Mouse (Mus musculus) hindbrain, embryonic 16.5 days (tissue): Measurements from ENCODE around the gene Pigb. TPM values are rescaled to one million over a fixed set of nuclear protein-coding genes. Genes with fewer than 3 reads are reported as not detected.

Experiments used
- ATAC-seq: fragments of 200-750 bp; cut with Nextera tagmentation; 2 replicates; pipeline ENCODE4 v1.8.0; 2017; ENCODE audit warnings: moderate TSS enrichment, moderate library complexity
- H3K27ac ChIP-seq: fragments of 300-500 bp; sonication (generic); 2 replicates; pipeline ENCODE4 v1.5.1; 2014; ENCODE audit warnings: low read depth, mild to moderate bottlenecking, control low read depth, low read length, moderate library complexity
- H3K27me3 ChIP-seq: fragments of 300-500 bp; sonication (generic); replicated peaks from 2 replicates; pipeline ENCODE4 v1.6.1; 2014; ENCODE audit warnings: low read length; ENCODE audit not compliant: control insufficient read depth, insufficient read depth
- H3K36me3 ChIP-seq: fragments of 300-500 bp; sonication (generic); 2 replicates; pipeline ENCODE4 v1.6.1; 2014; ENCODE audit warnings: mild to moderate bottlenecking, low read length, moderate library complexity, mixed read lengths; ENCODE audit not compliant: control insufficient read depth, insufficient read depth
- H3K4me1 ChIP-seq: fragments of 300-500 bp; sonication (generic); 2 replicates; pipeline ENCODE4 v1.6.1; 2014; ENCODE audit warnings: low read depth, low read length; ENCODE audit not compliant: control insufficient read depth, insufficient read depth
- H3K4me2 ChIP-seq: fragments of 300-500 bp; sonication (generic); 2 replicates; pipeline ENCODE4 v1.6.1; 2014; ENCODE audit warnings: mild to moderate bottlenecking, low read length, control low read depth, moderate library complexity
- H3K4me3 ChIP-seq: fragments of 300-500 bp; sonication (generic); 2 replicates; pipeline ENCODE4 v1.5.1; 2014; ENCODE audit warnings: mild to moderate bottlenecking, low read length, control low read depth, moderate library complexity
- H3K9ac ChIP-seq: fragments of 300-500 bp; sonication (generic); 2 replicates; pipeline ENCODE4 v1.6.1; 2014; ENCODE audit warnings: low read depth, mild to moderate bottlenecking, control low read depth, low read length, moderate library complexity
- H3K9me3 ChIP-seq: fragments of 300-500 bp; sonication (generic); 2 replicates; pipeline ENCODE4 v1.6.1; 2014; ENCODE audit warnings: mild to moderate bottlenecking, low read length, moderate library complexity; ENCODE audit not compliant: control insufficient read depth
- WGBS: fragments of 180-500 bp; shearing (Covaris S2); extraction: QIAGEN DNeasy Blood & Tissue Kit; methylation state at CpG from one replicate; pipeline ENCODE4 v1.1.7; 2014; 5-methylcytosine and 5-hydroxymethylcytosine counted together
- polyA plus RNA-seq: library from polyadenylated mRNA; unstranded; fragments of >200 nt; fragmentation: Nextera tagmentation; extraction: Ambion mirVana; gene quantifications from 2 replicates; pipeline ENCODE4 v1.2.1, GENCODE M21; 2015

Pigb gene
- polyA plus RNA-seq, 1 experiment from 2014 or later, result 14.6 TPM

GRCm38 (mm10) chr9:72987703-72988102 is 52.5 kb downstream of the Pigb start:
- Histone ChIP-seq H3K27ac (no peak overlapping the region), H3K4me1 (peaks cover 17% of the 10 kb centered on the region), H3K4me2 (no peak overlapping the region), H3K27me3 (no peaks in the 10 kb centered on the region), H3K9me3 (no peaks in the 10 kb centered on the region), H3K9ac (no peak overlapping the region), H3K4me3 (no peak overlapping the region), H3K36me3 (no peaks in the 10 kb centered on the region)
- 73% methylated on average over 3 of the region's 3 CpGs for WGBS
- ATAC-seq, result no peak

DNA sequence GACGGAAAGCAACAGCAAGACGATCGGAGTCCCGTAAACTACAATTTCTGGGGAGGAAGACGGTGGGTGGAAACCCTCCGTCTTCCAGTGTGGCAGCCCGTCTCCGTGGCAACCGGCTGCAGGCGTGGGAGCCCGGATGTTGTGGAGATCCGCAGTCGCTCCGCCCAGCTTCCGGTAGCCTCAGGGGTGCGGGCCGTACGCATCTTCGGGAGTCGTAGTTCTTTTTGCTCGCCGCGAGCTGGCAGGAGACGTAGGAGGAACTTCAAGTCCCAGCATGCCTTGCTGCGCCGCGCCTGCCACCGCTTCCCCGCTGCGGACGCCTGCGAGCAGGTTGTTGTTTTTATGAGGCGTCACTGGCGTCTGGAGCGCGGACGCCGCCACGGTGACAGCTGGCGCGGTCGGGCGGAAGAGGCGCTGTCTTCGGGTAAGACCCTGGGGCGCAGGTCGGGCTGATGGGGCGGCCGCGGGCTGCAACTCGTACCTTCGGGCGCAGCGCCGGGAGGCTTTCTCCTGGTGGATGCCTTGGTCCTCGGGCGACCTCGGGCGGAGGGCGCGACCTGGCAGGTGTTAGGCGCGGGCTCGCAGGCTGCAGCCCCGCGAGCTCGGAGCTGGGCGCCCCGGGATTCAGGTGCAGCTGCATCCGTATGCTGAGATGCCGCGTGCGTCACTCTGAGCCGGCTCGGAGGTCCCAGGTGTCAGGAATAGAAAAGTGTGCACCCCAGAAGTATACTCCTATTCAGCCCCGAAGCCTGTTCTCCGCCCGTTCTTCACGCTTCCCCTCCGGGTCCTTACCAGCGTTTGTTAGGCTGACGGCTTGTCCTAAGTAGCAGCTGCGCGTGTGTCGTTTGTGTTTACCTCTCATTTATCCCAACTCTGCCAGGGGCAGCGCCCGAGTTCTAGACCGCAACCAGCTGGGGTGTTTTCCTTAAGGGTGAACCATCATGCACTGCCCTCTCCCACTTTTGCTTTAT is 54.6 kb downstream of the Pigb start, which contains the start of the genes Ccpg1os and Ccpg1:
Gene Ccpg1os (minus strand): TSS at position 133 of the 971 bp plus-strand sequence.
Gene Ccpg1 (plus strand): TSS at position 180 of the 971 bp plus-strand sequence.
- Histone ChIP-seq H3K36me3 (no peaks in the 10 kb centered on the region), H3K27me3 (no peaks in the 10 kb centered on the region), H3K4me2 (peak within 1 kb of the TSS; percentile 88), H3K9me3 (no peaks in the 10 kb centered on the region), H3K9ac (peak within 1 kb of the TSS; percentile 91), H3K4me3 (peak within 1 kb of the TSS; percentile 98), H3K27ac (peak within 1 kb of the TSS; percentile 91), H3K4me1 (peaks cover 17% of the 10 kb centered on the region)
- WGBS, result under 1% methylated on average over 70 of the region's 88 CpGs
- ATAC-seq, result peak; percentile 100

GRCm38 (mm10) chr9:72983066-72983465 is 57.1 kb downstream of the Pigb start:
- no peak overlapping the region for H3K4me3 ChIP-seq
- ATAC-seq, result no peak
- WGBS, result 69% methylated on average over 2 of the region's 2 CpGs

DNA sequence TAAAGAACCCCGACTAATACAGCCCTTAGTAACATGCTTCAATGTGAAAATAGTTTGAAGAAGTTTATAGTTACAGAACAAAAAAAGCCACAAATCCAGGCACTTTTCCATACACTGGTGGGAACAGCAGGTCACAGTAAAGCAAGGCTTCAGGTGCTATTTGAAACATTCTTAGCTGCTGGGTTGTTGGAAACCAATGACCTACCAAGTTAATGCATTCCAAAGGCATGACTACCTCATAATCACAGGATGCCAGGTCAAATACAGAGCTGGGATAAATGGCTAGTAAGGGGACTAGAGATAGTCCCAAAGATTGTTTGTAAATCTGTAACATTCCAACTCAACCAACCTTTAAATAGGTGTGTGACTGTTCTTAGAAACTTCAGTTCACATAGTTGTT is 64.9 kb downstream of the Pigb start:
- no peak overlapping the region for H3K4me2 ChIP-seq
- no peak overlapping the region for H3K9ac ChIP-seq
- no peak overlapping the region for H3K27ac ChIP-seq
- H3K4me3 ChIP-seq, result no peak overlapping the region
- no peaks in the 10 kb centered on the region for H3K36me3 ChIP-seq
- no peaks in the 10 kb centered on the region for H3K27me3 ChIP-seq
- WGBS, result 95% methylated on average over 1 of the region's 1 CpGs
- no peaks in the 10 kb centered on the region for H3K9me3 ChIP-seq
- ATAC-seq, result no peak
- H3K4me1 ChIP-seq, result no peaks in the 10 kb centered on the region

More at GRCm38 (mm10) chr9:72983066-72983465, 57.1 kb downstream of the Pigb start:
- Histone ChIP-seq H3K27me3 (no peaks in the 10 kb centered on the region), H3K4me2 (no peak overlapping the region), H3K9ac (no peak overlapping the region), H3K4me1 (peaks cover 17% of the 10 kb centered on the region), H3K36me3 (no peaks in the 10 kb centered on the region), H3K9me3 (no peaks in the 10 kb centered on the region), H3K27ac (no peak overlapping the region)

DNA sequence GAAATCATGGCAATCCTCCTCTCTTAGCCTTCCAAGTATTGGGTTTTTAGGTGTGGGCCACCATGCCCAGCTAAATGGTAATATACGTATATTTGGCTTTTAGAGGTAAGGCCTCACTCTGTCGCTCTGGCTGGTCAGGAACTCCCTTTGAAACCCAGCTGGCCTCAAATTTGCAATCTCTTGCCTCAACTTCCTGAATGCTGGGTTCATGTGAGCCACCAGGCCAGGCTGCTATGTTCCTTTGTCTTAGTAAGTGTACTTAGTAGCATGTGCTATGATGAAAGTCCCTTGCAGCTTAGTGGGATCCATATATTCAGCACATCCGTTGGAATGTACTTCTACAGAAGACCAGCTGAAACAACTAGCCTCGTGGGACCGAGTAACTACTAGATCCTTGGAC is 65.4 kb downstream of the Pigb start:
- Histone ChIP-seq H3K27ac (no peak overlapping the region), H3K4me3 (no peak overlapping the region), H3K9me3 (no peaks in the 10 kb centered on the region), H3K9ac (no peak overlapping the region), H3K4me1 (no peaks in the 10 kb centered on the region), H3K36me3 (no peaks in the 10 kb centered on the region), H3K27me3 (no peaks in the 10 kb centered on the region), H3K4me2 (no peak overlapping the region)
- 96% methylated on average over 5 of the region's 5 CpGs for WGBS
- ATAC-seq, result no peak

GRCm38 (mm10) chr9:72972984-72973383 is 67.2 kb downstream of the Pigb start:
- H3K4me3 ChIP-seq, result no peak overlapping the region
- no peaks in the 10 kb centered on the region for H3K27me3 ChIP-seq
- H3K36me3 ChIP-seq, result no peaks in the 10 kb centered on the region
- ATAC-seq, result no peak
- H3K27ac ChIP-seq, result no peak overlapping the region
- H3K4me1 ChIP-seq, result no peaks in the 10 kb centered on the region
- H3K9ac ChIP-seq, result no peak overlapping the region
- H3K4me2 ChIP-seq, result no peak overlapping the region
- no peaks in the 10 kb centered on the region for H3K9me3 ChIP-seq

DNA sequence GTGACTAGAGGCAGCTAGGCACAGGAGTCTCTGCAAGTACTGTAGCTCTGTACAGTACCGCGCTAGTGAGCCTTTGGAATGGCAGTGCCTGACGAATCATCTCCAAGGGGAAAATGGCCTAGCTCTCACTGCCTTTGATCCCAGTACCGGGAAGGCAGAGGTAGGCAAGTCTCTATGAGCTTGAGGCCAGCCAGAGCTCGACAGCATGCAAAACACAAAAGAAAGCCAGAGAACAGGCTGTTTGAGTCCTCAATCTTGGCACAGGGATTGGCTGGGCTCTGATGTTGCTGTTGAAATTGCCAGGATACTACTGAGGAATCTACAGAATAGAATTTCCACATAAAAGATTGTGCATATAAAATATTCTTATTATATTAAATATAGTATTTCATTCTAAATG is 67.7 kb downstream of the Pigb start:
- H3K4me3 ChIP-seq, result no peak overlapping the region
- H3K4me1 ChIP-seq, result no peaks in the 10 kb centered on the region
- H3K9me3 ChIP-seq, result no peaks in the 10 kb centered on the region
- no peaks in the 10 kb centered on the region for H3K36me3 ChIP-seq
- WGBS, result 87% methylated on average over 5 of the region's 5 CpGs
- H3K27ac ChIP-seq, result no peak overlapping the region
- no peaks in the 10 kb centered on the region for H3K27me3 ChIP-seq
- ATAC-seq, result no peak
- H3K4me2 ChIP-seq, result no peak overlapping the region
- no peak overlapping the region for H3K9ac ChIP-seq

DNA sequence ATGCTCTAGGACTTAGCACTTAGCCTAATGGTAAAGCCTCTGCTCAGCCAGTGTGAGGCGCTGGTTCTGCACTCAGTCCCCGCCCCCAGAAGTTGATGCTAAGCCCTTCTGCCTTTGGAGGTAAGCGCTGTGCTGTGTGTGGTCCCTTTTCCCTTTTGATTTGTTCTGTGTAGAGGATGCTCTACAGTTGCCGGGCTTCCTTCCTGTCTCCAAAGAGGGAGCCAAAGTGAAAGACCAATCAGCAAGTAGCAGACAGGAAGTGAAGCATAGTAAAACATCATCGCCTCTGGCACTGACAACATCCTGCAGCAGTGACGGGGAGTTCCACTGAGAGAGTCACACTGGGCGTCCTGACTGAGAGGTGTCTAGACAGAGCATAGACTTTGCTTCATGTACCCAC is 70.3 kb downstream of the Pigb start:
- WGBS, result 75% methylated on average over 7 of the region's 7 CpGs
- no peak for ATAC-seq

DNA sequence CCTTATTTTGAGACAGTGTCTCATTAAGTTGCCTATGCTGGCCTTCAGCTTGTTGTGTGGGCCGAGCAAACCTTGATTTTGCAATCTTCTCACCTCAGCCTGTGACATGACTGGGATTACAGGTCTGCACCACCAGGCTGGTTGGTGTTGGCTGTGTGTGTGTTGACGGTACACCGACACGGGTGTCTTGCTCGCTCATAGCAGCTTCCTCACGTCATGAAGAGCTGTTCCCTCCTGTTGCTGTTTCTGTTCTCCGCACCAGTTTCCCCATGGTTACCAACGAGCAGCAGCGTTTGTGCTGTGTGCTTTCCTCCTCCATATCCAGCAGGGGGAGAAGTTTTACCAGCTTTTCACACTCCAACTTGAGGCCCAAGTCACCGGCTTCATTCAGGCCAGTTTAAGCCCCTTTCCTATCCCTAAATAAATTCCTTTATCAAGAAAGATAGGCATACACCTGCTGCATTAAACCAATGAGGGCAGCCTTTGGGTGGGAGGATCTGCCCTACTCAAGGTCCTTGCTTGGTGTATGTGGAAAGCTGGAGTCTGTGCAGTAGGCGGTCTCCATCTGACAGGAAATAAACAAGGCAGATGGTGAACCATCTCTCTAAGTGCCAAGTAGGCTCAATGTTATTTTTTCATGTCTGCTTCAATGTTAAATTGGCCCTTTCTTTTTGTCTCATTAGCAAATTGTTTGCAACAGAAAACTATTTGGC is 71.7 kb downstream of the Pigb start:
- Histone ChIP-seq H3K4me2 (no peak overlapping the region), H3K27ac (peak overlapping the region; percentile 13; the same call in 1 of the 2 replicates), H3K9me3 (no peaks in the 10 kb centered on the region), H3K9ac (no peak overlapping the region), H3K4me1 (no peaks in the 10 kb centered on the region), H3K27me3 (no peaks in the 10 kb centered on the region), H3K36me3 (no peaks in the 10 kb centered on the region), H3K4me3 (no peak overlapping the region)
- WGBS, result 28% methylated on average over 11 of the region's 11 CpGs
- peak; percentile 76 for ATAC-seq

More for the DNA sequence above, 70.3 kb downstream of the Pigb start:
- no peaks in the 10 kb centered on the region for H3K4me1 ChIP-seq
- no peak overlapping the region for H3K27ac ChIP-seq
- no peaks in the 10 kb centered on the region for H3K36me3 ChIP-seq
- no peaks in the 10 kb centered on the region for H3K9me3 ChIP-seq
- H3K4me3 ChIP-seq, result no peak overlapping the region
- H3K27me3 ChIP-seq, result no peaks in the 10 kb centered on the region
- no peak overlapping the region for H3K4me2 ChIP-seq
- no peak overlapping the region for H3K9ac ChIP-seq
